Mouse (Mus musculus): ENCODE results near the gene Bmt2.

Bmt2 gene

GRCm38 (mm10) chr6:13677818-13678282 is at the start of gene Bmt2:
Gene Bmt2, minus strand, starts transcription at chr6:13677966.
- DNase-seq = peak; percentile 99

GRCm38 (mm10) chr6:13722166-13722565 is 44.4 kb upstream of the Bmt2 start:
- no peak for DNase-seq

DNA sequence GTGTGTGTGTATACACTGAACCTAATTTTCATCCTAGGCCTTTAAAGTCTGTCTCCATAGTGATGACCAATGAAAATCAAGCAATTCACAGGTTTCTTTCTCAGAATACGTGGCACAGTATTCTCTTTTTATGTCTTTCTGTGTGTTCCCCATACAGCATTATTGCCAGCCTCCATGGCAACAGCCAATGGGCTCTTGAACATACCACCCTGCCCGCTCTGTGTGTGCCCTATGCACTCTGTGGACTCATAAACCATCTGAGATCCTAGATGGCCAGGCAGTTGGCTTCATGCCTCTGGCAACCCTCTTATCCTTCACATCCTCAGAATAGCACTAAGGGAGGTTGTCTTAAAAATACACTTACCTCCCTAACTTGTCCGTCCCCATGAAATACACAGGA is 37.1 kb upstream of the Bmt2 start:
- no peak for DNase-seq

GRCm38 (mm10) chr6:13696882-13697281 is 19.1 kb upstream of the Bmt2 start:
- DNase-seq = no peak

- DNase-seq = no peak
Observed at GRCm38 (mm10) chr6:13695103-13695845, 17.5 kb upstream of the Bmt2 start.

DNA sequence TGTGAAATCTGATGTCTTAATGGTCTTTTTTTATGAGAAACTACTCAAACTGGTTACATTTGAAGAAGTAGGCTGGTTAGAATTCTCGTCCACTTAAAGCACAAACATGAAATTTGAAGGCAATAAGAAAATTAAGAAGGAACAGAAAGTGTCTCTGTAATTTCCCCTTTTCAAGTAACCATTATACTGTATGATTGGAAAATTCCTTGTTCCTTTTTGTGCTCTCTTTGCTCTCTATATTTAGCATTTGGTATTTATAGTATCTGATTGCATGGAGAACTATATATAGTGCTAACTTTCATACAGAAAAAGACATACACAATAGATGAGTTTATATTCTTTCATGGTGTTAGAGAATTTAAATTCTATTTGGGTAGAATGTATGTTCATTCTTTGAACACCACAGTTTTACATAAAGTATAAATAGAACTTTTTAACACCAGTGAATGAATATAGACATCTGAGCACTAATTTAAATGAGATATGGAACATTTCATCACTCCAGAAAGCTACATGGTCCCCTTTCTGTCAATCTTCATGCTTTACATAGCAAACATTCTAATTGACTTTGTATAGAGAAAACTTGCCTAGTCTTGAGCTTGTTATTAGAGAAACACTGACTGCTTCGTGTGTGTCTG is 14.0 kb upstream of the Bmt2 start:
- no peak for DNase-seq

- no peak for DNase-seq
Observed at GRCm38 (mm10) chr6:13690398-13690797, 12.6 kb upstream of the Bmt2 start.

- DNase-seq = no peak
Observed at GRCm38 (mm10) chr6:13683929-13684595, 6.3 kb upstream of the Bmt2 start.

GRCm38 (mm10) chr6:13678349-13678748 is 583 bp upstream of the Bmt2 start:
- DNase-seq = no peak

DNA sequence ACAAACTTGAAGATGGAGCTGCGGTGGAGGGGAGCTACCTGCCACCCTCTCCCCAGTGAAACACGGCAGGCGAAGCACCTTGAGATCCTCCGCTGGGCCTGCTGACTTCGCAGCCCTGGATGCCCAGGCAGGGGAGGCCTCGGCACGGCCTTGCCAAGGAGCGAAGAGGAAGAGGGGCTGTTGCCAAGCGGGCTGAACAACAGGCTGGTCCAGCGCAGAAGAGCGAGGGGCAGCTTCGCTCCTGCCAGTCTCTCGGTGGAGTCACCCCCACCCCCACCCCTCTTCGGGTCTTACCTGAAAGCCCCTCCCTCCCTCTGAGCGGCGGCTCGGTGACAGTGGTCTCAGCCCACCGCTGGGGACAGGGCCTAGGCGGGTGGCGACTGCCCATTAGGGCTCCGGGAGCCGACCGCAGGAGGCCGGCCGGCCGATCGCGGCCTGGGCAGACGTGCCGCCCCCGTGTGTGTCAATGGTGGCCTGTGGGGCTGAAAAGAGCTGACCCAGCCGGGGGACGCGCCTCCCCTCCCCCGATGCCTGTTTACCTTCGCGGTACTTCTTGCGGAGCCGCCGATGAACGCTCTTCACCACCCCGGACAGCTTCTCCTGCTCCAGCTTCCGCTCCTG is 515 bp downstream of the Bmt2 start:
- DNase-seq = peak; percentile 44 to 47

DNA sequence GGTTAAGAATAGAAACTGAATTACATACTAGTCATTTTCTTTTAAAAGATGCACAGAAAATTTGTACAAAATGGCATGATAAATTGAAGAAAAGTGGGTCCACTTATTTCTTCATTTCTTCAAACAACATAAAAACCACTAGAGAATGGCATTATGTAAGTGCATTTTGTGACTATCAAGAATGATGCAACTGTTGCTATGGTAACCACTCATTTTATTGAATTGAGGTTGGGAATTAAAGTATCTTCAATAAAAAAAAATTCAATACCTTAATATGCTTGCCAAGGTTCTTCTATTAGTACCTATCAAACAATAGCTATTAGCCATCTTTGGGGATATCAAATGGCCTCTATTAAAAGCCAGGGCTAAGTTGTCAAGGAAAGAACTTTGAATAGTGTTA is 1.6 kb downstream of the Bmt2 start:
- DNase-seq = no peak

GRCm38 (mm10) chr6:13674600-13675305 is 3.0 kb downstream of the Bmt2 start:
- no peak for DNase-seq

DNA sequence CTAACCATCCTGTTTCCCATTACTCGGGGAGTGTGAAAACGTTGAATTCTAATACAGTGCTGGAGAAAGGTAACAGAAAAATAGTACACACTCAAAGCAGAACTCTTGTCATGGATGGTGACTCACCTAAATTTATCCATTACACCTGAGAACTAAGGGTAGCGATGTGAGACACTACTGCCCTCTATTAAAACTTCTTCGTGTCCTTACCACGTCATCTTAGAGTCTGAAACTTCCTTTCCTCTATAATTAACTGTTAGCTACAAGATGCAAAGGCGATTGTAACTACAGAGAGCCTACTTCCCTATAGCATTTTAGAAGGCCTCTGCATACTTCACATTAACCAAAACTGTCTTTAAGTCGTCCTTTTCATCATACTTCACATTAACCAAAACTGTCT is 12.1 kb downstream of the Bmt2 start:
- no peak for DNase-seq

DNA sequence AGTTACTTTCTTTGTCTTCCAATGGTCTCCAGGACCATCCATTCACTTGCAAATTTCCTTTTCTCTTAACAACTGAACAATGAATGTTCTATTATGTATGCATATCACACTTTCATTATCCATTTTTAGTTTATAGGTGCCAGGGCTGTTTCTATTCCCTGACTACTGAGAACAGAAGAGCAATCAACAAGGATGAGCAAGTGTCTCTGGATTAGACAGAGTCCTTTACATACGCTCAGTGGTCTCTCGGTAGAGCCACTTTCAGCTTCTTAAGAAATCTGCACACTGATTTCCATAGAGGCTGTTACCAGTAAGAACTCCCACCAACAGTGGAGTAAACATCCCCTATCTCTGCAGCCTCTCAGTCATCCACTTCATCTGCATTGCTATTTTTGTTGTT is 19.8 kb downstream of the Bmt2 start:
- DNase-seq = no peak

- DNase-seq = no peak
Observed at GRCm38 (mm10) chr6:13654081-13654480, 23.7 kb downstream of the Bmt2 start.

GRCm38 (mm10) chr6:13652284-13652683 is 25.5 kb downstream of the Bmt2 start:
- DNase-seq = no peak

- DNase-seq = no peak
Observed at GRCm38 (mm10) chr6:13650854-13651253, 26.9 kb downstream of the Bmt2 start.

GRCm38 (mm10) chr6:13648305-13648704 is 29.5 kb downstream of the Bmt2 start:
- no peak for DNase-seq

DNA sequence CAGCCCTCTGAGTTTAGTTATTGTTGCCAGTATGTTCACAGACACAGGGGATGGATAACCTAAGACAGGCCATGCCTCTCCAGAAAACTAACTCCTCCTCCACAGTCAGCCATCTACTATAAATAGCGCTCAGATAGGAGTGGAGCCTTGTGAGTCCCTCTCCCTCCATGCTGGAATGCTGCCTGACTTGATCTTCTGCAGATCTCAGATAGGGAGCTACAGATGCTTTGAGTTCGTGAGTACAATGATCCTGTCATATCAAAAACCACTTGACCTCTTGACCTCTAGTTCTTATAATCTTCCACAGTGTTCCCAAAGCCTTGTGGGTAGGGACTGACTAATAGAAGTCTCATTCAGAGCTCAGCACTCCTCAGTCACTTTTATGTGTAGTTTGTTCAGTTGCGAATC is 41.2 kb downstream of the Bmt2 start:
- DNase-seq = no peak

- no peak for DNase-seq
Observed at GRCm38 (mm10) chr6:13632571-13632970, 45.2 kb downstream of the Bmt2 start.

DNA sequence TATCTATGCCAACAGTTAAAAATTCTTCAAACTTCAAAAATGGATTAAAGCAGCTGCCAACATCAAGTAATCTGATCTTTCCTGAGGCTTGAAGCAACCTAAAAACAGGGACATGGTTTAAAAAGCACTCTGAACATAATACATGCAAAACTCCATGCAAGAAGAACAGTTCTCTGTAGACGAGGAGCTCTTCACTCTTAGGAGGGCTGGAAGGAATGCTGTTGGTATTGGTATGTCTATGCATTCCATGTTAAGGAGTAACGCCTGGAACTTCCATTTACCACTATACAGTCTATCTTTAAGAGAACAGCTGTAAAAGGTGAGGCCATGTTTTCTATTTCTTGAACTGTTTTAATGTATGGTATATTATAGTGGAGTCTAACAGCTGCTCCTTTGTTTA is 47.2 kb downstream of the Bmt2 start:
- DNase-seq = no peak

DNA sequence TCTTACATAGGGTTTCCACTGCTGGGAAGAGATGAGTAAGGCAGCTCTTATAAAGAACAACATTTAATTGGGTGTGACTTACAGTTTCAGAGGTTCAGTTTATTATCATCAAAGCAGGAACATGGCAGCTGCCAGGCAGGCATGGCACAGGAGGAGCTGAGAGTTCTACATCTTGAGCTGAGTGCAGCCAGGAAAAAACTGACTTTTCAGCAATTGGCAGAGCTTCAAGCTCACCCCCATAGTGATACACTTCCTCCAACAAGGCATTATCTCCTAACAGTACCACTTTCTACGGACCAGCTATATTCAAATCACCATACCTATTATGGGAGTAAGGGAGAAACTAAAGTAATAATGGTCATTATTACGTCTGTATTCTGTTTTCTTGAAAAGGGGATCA is 58.1 kb downstream of the Bmt2 start:
- no peak for DNase-seq

DNA sequence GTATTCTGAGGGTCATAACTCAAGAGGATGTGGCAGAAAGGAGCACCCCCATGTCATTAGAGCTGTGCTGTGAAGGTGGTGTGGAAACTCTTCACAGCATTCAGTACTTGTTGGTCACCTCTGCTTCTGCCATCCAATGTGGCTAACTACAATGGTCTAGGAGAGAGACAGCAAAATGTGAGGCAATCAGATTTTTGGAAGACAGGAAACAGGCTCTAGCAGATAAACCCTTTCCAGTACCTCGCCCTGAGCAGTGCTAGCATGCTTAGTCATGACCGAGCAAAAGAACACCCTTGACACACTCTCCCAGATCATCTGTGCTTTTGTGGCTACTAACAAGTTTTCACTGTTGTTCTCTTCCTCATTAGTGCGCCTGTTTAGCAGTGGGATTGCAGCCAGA is 60.7 kb downstream of the Bmt2 start:
- DNase-seq = no peak

All from thymus, adult 18-20 months (tissue).